Mouse (Mus musculus) kidney, adult 11 months (tissue): Measurements from ENCODE around the gene Ssna1.
A peak's percentile ranks its signal among the peaks of the same experiment; 100 is the strongest.

Experiments used
- DNase-seq: peaks from one replicate; pipeline ENCODE4 v3.0.0; 2022

Gene Ssna1

GRCm38 (mm10) chr2:25271827-25272511 lies at the start of gene Ssna1, which contains the start of gene Anapc2:
Gene Ssna1 (minus strand): TSS chr2:25272438.
Gene Anapc2 (plus strand): TSS chr2:25272478.
- DNase-seq: peak; percentile 96

GRCm38 (mm10) chr2:25320084-25320483 lies 47.8 kb upstream of the Ssna1 start:
- no peak for DNase-seq

- no peak for DNase-seq
These were observed 46.9 kb upstream of the Ssna1 start, which contains the start of gene Grin1 for GRCm38 (mm10) chr2:25318971-25319773. Gene Grin1 (minus strand): TSS chr2:25319187.

- no peak for DNase-seq
These were observed 46.1 kb upstream of the Ssna1 start for GRCm38 (mm10) chr2:25318119-25318966.

- DNase-seq: no peak
These were observed 39.3 kb upstream of the Ssna1 start for GRCm38 (mm10) chr2:25311491-25311891.

- no peak for DNase-seq
These were observed 38.7 kb upstream of the Ssna1 start for GRCm38 (mm10) chr2:25310969-25311368.

GRCm38 (mm10) chr2:25310180-25310579 lies 37.9 kb upstream of the Ssna1 start:
- DNase-seq: no peak

DNA sequence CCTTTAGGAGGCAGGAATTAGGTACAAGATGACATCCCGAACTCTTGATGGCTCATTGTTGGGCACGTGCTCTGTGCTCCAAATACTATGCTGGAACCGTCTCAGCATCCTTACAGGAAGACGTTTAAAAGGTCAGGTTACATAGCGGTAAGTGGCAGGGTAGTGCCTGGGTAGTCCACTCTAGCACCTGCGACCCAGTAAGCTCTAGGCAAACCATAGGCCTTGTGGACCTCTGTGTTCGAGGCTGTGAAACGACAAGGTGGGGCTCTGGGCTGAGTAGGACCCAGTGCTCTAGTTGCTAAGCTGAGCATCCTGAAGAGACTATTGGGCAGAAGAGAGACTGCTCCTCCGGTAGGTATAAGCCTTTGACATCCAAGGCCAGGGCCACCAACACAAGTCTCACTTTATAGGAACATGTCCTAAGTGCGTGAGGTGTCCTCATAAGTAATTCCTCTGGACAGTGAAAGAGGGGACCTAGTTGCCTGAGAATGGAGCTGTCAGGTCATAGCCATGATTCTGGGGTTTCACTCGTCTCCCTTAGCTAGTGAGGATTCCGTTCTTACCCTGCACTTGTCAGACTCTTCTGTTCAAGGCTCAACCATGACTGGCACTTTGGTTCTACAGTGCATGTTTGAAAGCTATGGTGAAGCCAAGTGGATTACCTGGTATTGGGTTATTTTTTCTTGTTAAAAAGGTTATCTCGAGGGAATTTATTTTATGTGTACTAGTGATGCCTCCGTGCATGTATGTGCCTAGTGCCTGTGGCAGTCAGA lies 33.5 kb upstream of the Ssna1 start:
- no peak for DNase-seq

GRCm38 (mm10) chr2:25304657-25305541 lies 32.7 kb upstream of the Ssna1 start:
- no peak for DNase-seq

DNA sequence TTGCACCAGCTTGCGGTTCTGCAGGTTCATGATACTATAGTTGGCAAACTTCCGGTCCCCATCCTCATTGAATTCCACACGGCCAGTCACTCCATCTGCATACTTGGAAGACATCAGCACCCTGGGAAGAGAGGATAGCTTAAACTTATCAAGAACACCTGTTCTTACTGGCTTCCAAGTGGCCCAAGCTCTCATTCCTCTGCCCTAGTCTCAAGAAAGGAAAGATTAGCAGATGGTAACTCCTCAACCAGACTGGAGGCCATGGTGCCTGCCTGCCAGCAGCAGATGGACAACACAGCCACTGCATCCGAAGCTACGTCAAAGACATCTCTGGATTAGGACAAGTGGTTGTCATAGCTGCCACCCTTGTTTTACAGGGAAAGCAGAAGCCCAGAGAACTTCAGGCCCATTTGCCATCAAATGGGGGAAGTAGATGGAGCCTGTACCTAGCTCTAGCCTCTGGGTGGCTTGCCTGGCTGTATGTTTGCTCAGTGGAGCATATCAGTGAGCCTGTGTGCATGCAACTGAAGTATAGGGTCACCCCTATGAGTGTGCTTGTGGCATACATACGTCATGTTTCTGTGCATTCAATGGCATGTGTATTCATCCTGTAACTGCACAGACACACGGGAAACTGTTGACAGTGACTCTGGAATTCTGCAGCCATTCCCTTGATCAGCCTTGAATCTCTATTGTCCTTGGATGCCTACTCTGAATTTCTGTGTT lies 31.9 kb upstream of the Ssna1 start:
- no peak for DNase-seq

DNA sequence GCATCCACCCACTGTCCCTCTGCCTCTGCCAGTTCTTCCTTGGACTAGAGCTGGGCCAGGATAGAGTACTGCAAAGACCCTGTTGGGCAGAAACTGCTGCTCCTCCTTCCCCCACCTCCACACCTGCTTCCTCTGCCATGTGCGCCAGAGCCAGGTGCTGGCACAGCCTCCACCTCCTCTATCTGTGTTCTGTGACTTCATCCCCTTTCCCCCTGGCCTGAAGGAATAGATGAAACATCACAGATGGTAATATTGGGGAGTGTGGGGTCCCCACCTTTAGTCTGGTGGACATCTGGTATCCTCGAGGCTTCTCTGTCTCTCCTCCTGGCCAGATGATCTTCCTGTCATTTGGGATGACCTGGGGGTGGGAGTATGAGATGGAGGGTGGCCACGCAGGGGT lies 31.2 kb upstream of the Ssna1 start:
- DNase-seq: no peak

DNA sequence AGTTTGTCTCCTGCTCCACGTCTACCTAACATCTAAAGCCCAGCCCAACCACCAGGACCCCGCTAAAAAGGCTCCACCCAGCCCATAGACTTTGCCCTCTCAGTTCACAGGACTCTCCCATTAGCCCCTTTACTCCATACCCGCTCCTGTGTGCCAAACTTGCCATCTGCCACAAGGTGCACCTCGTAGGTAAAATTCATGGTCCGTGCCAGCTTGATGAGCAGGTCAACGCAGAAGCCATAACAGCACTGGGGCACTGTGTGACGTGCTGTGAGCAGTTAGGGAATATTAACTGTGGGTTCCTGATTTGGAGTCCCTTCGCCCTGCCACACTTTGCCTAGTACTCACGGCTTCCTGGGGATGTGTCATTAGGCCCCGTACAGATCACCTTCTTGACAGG lies 25.8 kb upstream of the Ssna1 start:
- no peak for DNase-seq

- DNase-seq: no peak
These were observed 24.9 kb upstream of the Ssna1 start for GRCm38 (mm10) chr2:25297093-25297492.

DNA sequence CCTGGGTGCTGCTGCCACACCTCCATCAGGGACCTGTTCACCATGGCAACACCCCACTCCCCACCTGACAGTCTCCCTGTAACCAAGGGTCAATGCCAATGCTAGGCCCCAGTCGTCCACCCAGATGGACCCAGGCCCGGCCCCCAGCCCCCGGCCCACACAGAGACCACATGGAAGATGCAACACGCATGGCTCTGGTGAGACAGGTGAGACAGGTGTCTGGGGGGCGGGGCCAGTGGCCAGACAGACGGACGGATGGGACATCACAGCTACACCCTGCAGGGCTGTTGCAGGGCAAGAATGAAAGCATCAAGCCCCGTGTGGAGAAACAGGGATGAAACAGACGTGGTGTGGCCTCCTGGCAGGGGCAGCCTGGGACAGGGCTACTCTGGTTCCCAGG lies 21.5 kb upstream of the Ssna1 start:
- DNase-seq: no peak

- DNase-seq: no peak
These were observed 20.6 kb upstream of the Ssna1 start for GRCm38 (mm10) chr2:25292856-25293255.

- no peak for DNase-seq
These were observed 19.9 kb upstream of the Ssna1 start for GRCm38 (mm10) chr2:25292054-25292544.

DNA sequence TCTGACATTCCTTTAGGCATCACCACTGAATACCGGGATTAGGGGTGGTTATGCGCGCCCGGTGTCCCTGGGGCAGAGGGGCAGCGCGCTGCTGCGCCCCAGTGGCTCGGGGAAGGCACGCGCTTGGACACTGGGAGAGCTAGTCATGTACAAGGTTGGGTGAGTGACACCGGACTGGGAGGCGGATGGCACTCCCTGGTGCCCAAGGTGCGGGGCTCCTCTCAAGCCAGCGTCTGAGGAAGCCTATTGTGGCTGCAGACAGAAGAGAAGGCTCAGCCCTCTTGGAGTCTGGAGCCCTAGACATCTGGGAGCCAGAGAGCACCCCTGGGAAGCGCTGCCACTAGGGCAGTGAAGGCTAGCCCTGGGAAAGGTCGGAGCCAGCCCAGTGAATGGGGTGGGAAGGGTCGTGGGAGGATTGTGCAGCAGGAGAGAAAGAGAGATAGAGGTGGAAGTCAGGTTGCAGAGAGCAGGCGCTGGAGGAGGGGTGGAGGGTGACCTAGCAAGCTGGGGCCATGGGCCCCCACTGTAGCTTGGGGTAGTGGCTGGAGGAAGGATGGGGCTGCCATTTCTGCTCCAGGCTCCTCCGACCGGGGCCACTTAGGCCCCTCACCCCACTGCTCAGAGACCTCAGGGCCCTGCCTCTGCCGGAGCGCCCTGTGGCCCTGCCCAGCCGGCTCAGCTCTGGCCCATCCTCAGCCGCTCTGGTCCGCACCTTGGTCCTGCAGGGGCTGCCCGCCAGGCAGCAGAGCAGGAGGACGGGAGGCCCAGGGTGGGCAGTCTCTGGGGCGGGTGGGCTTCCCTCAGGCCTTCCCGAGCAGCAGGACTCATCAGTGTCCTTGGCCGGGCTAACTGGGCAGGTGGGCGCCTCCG lies 19.2 kb upstream of the Ssna1 start:
- DNase-seq: no peak

DNA sequence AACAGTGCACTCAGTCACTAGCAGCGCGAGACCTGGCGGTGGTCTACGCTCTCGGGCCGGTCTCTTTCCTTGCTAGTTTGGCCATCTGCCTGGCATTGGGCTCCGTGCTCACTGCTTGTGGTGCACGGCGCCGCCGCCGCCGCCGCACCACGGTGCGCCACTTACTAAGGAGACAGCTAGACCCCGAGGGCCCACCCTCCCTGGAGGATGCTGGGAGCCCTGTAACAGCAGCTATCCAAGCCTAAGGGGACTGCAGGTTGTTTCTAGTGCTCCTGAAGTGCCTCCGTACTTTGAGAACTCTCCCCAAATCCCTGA lies 18.5 kb upstream of the Ssna1 start:
- no peak for DNase-seq

DNA sequence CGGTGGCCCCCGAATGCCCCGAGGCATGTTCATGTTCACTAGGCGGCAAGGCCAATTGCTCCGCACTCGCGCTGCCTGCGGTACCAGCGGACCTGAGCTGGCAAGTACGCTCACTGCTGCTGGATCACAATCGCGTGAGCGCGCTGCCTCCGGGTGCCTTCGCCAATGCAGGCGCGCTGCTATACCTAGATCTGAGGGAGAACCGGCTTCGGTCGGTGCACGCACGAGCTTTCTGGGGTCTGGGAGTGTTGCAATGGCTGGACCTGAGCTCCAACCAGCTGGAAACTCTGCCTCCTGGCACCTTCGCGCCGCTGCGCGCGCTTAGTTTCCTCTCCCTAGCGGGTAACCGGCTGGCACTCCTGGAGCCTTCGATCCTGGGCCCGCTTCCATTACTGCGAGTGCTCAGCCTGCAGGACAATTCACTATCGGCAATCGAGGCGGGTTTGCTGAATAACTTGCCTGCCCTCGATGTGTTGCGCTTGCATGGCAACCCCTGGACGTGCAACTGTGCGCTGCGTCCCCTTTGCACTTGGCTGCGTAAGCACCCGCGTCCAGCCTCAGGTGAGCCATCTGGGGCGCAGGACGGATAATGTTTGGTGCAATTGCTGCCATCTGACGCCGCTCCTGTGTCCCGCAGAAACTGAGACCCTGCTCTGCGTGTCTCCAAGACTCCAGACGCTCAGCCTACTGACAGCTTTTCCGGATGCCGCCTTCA lies 18.0 kb upstream of the Ssna1 start:
- DNase-seq: no peak
